Mouse (Mus musculus) stomach, postnatal 0 days (tissue): ENCODE data around the gene Zfp629.

ENCODE experiments used
- CTCF ChIP-seq: IDR thresholded peaks from 2 replicates; pipeline ENCODE4 v1.5.1; 2016; ENCODE audit warnings: antibody characterized with exemption, low read depth, mild to moderate bottlenecking, moderate library complexity
- EP300 ChIP-seq: optimal IDR thresholded peaks from 2 replicates; pipeline ENCODE3; 2016; ENCODE audit warnings: antibody characterized with exemption

DNA sequence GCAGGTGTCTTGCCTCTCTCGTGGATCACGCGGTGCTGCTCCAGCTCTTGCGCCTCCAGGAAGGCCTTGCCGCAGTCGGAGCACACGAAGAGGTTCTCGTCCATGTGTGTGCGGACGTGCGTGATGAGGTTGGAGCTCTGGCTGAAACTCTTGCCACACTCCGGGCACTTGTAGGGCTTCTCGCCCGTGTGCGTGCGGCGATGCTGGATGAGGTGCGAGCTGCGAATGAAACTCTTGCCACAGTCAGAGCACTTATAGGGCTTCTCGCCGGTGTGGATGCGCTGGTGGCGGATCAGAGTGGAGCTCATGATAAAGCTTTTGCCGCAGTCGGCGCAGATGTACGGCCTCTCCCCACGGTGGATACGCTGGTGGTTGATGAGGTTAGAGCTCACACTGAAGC is 4.6 kb downstream of the Zfp629 start:
- TF ChIP-seq CTCF: no peak
- TF ChIP-seq EP300: no peak
